Mouse (Mus musculus): ENCODE measurements around the gene Gm10184.
"Not testable (repeated sequence)": the region's sequence is repeated elsewhere in the genome, so short reads cannot be mapped to it uniquely, and the experiment has no call there.

Gm10184 gene

GRCm38 (mm10) chr17:89910349-89910748 is at the start of gene Gm10184:
Gene Gm10184, minus strand, starts transcription at chr17:89910449.
- DNase-seq (ENCODE audit: extremely low read depth, low read depth), result no peak

GRCm38 (mm10) chr17:89933950-89934349 is 23.7 kb upstream of the Gm10184 start:
- no peak for DNase-seq (ENCODE audit: extremely low read depth, low read depth)

GRCm38 (mm10) chr17:89907686-89908085 is 2.6 kb downstream of the Gm10184 start:
- DNase-seq (ENCODE audit: extremely low read depth, low read depth), result no peak

GRCm38 (mm10) chr17:89904701-89905100 is 5.5 kb downstream of the Gm10184 start:
- not testable (repeated sequence) for DNase-seq (ENCODE audit: extremely low read depth, low read depth)

- DNase-seq (ENCODE audit: extremely low read depth, low read depth), result no peak
Measured at GRCm38 (mm10) chr17:89902767-89903166, 7.5 kb downstream of the Gm10184 start.

- no peak for DNase-seq (ENCODE audit: extremely low read depth, low read depth)
Measured at GRCm38 (mm10) chr17:89900610-89901009, 9.6 kb downstream of the Gm10184 start.

GRCm38 (mm10) chr17:89899813-89900212 is 10.4 kb downstream of the Gm10184 start:
- no peak for DNase-seq (ENCODE audit: extremely low read depth, low read depth)

GRCm38 (mm10) chr17:89864996-89865395 is 45.3 kb downstream of the Gm10184 start:
- DNase-seq (ENCODE audit: extremely low read depth, low read depth), result no peak
